Mouse (Mus musculus): ENCODE measurements around the gene Ttc5. TPM values are rescaled to one million over a fixed set of nuclear protein-coding genes. Genes with fewer than 3 reads are reported as not detected.
"Not testable (repeated sequence)": the region's sequence is repeated elsewhere in the genome, so short reads cannot be mapped to it uniquely, and the experiment has no call there.

Ttc5 gene
- polyA plus RNA-seq (2016; fragmentation: Nextera tagmentation; extraction: Ambion mirVana), result 104 and 107 TPM in 2 replicates

- Histone ChIP-seq H3K36me3 (replicated peaks) (peaks cover 22% of the 10 kb centered on the region), H3K4me3 (peak within 1 kb of the TSS; percentile 84), H3K27ac (replicated peaks) (peak within 1 kb of the TSS; percentile 92), H3K4me1 (peaks cover 7% of the 10 kb centered on the region; the same call in 1 of the 2 replicates), H3K27me3 (replicated peaks; ENCODE audit: low read depth, poor library complexity, severe bottlenecking) (no peaks in the 10 kb centered on the region), H3K9me3 (no peaks in the 10 kb centered on the region)
- DNase-seq (ENCODE audit: low spot score), result peak; percentile 92
- WGBS, result under 1% methylated on average over 21 of the region's 21 CpGs
Observed at GRCm38 (mm10) chr14:50785251-50785637, at the start of gene Ttc5. TSS of gene Ttc5 (minus strand) at chr14:50785519.

- no peak overlapping the region for H3K27ac ChIP-seq (replicated peaks)
- H3K36me3 ChIP-seq (replicated peaks), result 0 out of 2 replicates have a peak, but pooled peaks cover 3% of the 10 kb centered on the region
- H3K4me1 ChIP-seq, result no peaks in the 10 kb centered on the region
- no peak for DNase-seq (ENCODE audit: low spot score)
- no peaks in the 10 kb centered on the region for H3K27me3 ChIP-seq (replicated peaks; ENCODE audit: low read depth, poor library complexity, severe bottlenecking)
- H3K4me3 ChIP-seq, result no peak overlapping the region
- 62% methylated on average over 2 of the region's 2 CpGs for WGBS
- no peaks in the 10 kb centered on the region for H3K9me3 ChIP-seq
Observed at GRCm38 (mm10) chr14:50834435-50834834, 49.1 kb upstream of the Ttc5 start.

GRCm38 (mm10) chr14:50833964-50834363 is 48.6 kb upstream of the Ttc5 start:
- DNase-seq (ENCODE audit: low spot score), result no peak
- Histone ChIP-seq H3K27ac (replicated peaks) (no peak overlapping the region), H3K36me3 (replicated peaks) (0 out of 2 replicates have a peak, but pooled peaks cover 3% of the 10 kb centered on the region), H3K4me3 (no peak overlapping the region), H3K27me3 (replicated peaks; ENCODE audit: low read depth, poor library complexity, severe bottlenecking) (no peaks in the 10 kb centered on the region), H3K4me1 (no peaks in the 10 kb centered on the region), H3K9me3 (no peaks in the 10 kb centered on the region)
- WGBS, result 86% methylated on average over 10 of the region's 10 CpGs

GRCm38 (mm10) chr14:50829878-50830277 is 44.6 kb upstream of the Ttc5 start:
- Histone ChIP-seq H3K27me3 (replicated peaks; ENCODE audit: low read depth, poor library complexity, severe bottlenecking) (no peaks in the 10 kb centered on the region), H3K4me3 (no peak overlapping the region), H3K36me3 (replicated peaks) (0 out of 2 replicates have a peak, but pooled peaks cover 3% of the 10 kb centered on the region), H3K9me3 (no peaks in the 10 kb centered on the region), H3K27ac (replicated peaks) (no peak overlapping the region), H3K4me1 (no peaks in the 10 kb centered on the region)
- 78% methylated on average over 3 of the region's 3 CpGs for WGBS
- no peak for DNase-seq (ENCODE audit: low spot score)

- DNase-seq (ENCODE audit: low spot score), result no peak
- no peak overlapping the region for H3K27ac ChIP-seq (replicated peaks)
- peaks cover 27% of the 10 kb centered on the region for H3K36me3 ChIP-seq (replicated peaks)
- no peaks in the 10 kb centered on the region for H3K4me1 ChIP-seq
- no peak overlapping the region for H3K4me3 ChIP-seq
- H3K27me3 ChIP-seq (replicated peaks; ENCODE audit: low read depth, poor library complexity, severe bottlenecking), result no peaks in the 10 kb centered on the region
- H3K9me3 ChIP-seq, result no peaks in the 10 kb centered on the region
- WGBS, result 89% methylated on average over 4 of the region's 4 CpGs
Observed at GRCm38 (mm10) chr14:50826579-50826978, 41.3 kb upstream of the Ttc5 start.

GRCm38 (mm10) chr14:50824219-50824618 is 38.9 kb upstream of the Ttc5 start:
- peaks cover 51% of the 10 kb centered on the region for H3K36me3 ChIP-seq (replicated peaks)
- WGBS, result 92% methylated on average over 9 of the region's 9 CpGs
- H3K27ac ChIP-seq (replicated peaks), result no peak overlapping the region
- H3K4me3 ChIP-seq, result no peak overlapping the region
- no peaks in the 10 kb centered on the region for H3K27me3 ChIP-seq (replicated peaks; ENCODE audit: low read depth, poor library complexity, severe bottlenecking)
- DNase-seq (ENCODE audit: low spot score), result no peak
- no peaks in the 10 kb centered on the region for H3K9me3 ChIP-seq
- H3K4me1 ChIP-seq, result no peaks in the 10 kb centered on the region

- H3K27ac ChIP-seq (replicated peaks), result no peak overlapping the region
- no peaks in the 10 kb centered on the region for H3K9me3 ChIP-seq
- WGBS, result 79% methylated on average over 2 of the region's 2 CpGs
- H3K4me1 ChIP-seq, result no peaks in the 10 kb centered on the region
- H3K27me3 ChIP-seq (replicated peaks; ENCODE audit: low read depth, poor library complexity, severe bottlenecking), result no peaks in the 10 kb centered on the region
- H3K4me3 ChIP-seq, result no peak overlapping the region
- H3K36me3 ChIP-seq (replicated peaks), result peaks cover 59% of the 10 kb centered on the region
- DNase-seq (ENCODE audit: low spot score), result no peak
Observed at GRCm38 (mm10) chr14:50823240-50823639, 37.9 kb upstream of the Ttc5 start.

- H3K36me3 ChIP-seq (replicated peaks), result peaks cover 81% of the 10 kb centered on the region
- H3K4me3 ChIP-seq, result no peak overlapping the region
- WGBS, result 95% methylated on average over 2 of the region's 2 CpGs
- DNase-seq (ENCODE audit: low spot score), result no peak
- H3K9me3 ChIP-seq, result no peaks in the 10 kb centered on the region
- peaks cover 5% of the 10 kb centered on the region; the same call in 1 of the 2 replicates for H3K4me1 ChIP-seq
- no peaks in the 10 kb centered on the region for H3K27me3 ChIP-seq (replicated peaks; ENCODE audit: low read depth, poor library complexity, severe bottlenecking)
- H3K27ac ChIP-seq (replicated peaks), result no peak overlapping the region
Observed at GRCm38 (mm10) chr14:50813060-50813459, 27.7 kb upstream of the Ttc5 start.

- H3K36me3 ChIP-seq (replicated peaks), result peaks cover 27% of the 10 kb centered on the region
- H3K27ac ChIP-seq (replicated peaks), result peak within 1 kb of the TSS; percentile 91
- peak; percentile 96 for DNase-seq (ENCODE audit: low spot score)
- H3K9me3 ChIP-seq, result no peaks in the 10 kb centered on the region
- WGBS, result under 1% methylated on average over 42 of the region's 42 CpGs
- H3K27me3 ChIP-seq (replicated peaks; ENCODE audit: low read depth, poor library complexity, severe bottlenecking), result no peaks in the 10 kb centered on the region; the same call in 1 of the 2 replicates
- peak within 1 kb of the TSS; percentile 66 for H3K4me3 ChIP-seq
- peaks cover 5% of the 10 kb centered on the region; the same call in 1 of the 2 replicates for H3K4me1 ChIP-seq
Observed at GRCm38 (mm10) chr14:50807487-50808072, 22.3 kb upstream of the Ttc5 start, which contains the start of the genes Ccnb1ip1 and Parp2. TSS of gene Ccnb1ip1 (minus strand) at chr14:50807732. TSS of gene Parp2 (plus strand) at chr14:50807841.

- Histone ChIP-seq H3K36me3 (replicated peaks) (peaks cover 16% of the 10 kb centered on the region), H3K4me3 (peak overlapping the region; percentile 66)
- H3K4me1 ChIP-seq, result not testable (repeated sequence)
Observed at GRCm38 (mm10) chr14:50806469-50806868, 21.1 kb upstream of the Ttc5 start.

GRCm38 (mm10) chr14:50804683-50805082 is 19.4 kb upstream of the Ttc5 start:
- DNase-seq (ENCODE audit: low spot score), result no peak
- WGBS, result 75% methylated on average over 13 of the region's 13 CpGs
- H3K36me3 ChIP-seq (replicated peaks), result no peaks in the 10 kb centered on the region
- no peaks in the 10 kb centered on the region for H3K9me3 ChIP-seq
- no peaks in the 10 kb centered on the region; the same call in 1 of the 2 replicates for H3K27me3 ChIP-seq (replicated peaks; ENCODE audit: low read depth, poor library complexity, severe bottlenecking)
- H3K4me1 ChIP-seq, result peaks cover 5% of the 10 kb centered on the region; the same call in 1 of the 2 replicates
- no peak overlapping the region for H3K27ac ChIP-seq (replicated peaks)
- H3K4me3 ChIP-seq, result no peak overlapping the region

More at GRCm38 (mm10) chr14:50806469-50806868, 21.1 kb upstream of the Ttc5 start:
- not testable (repeated sequence) for H3K9me3 ChIP-seq; DNase-seq (ENCODE audit: low spot score); H3K27me3 ChIP-seq (replicated peaks; ENCODE audit: low read depth, poor library complexity, severe bottlenecking); H3K27ac ChIP-seq (replicated peaks)
- 86% methylated on average over 5 of the region's 5 CpGs for WGBS

GRCm38 (mm10) chr14:50802843-50803562 is 17.7 kb upstream of the Ttc5 start:
- Histone ChIP-seq H3K27me3 (replicated peaks; ENCODE audit: low read depth, poor library complexity, severe bottlenecking) (no peaks in the 10 kb centered on the region; the same call in 1 of the 2 replicates), H3K36me3 (replicated peaks) (no peaks in the 10 kb centered on the region), H3K4me1 (no peaks in the 10 kb centered on the region), H3K4me3 (no peak overlapping the region), H3K27ac (replicated peaks) (no peak overlapping the region), H3K9me3 (no peaks in the 10 kb centered on the region)
- 61% methylated on average over 4 of the region's 4 CpGs for WGBS
- DNase-seq (ENCODE audit: low spot score), result no peak
